Mouse (Mus musculus) embryo, embryonic 10 days (tissue): Measurements from ENCODE around the gene Foxo4.

Experiments used
- DNase-seq: peaks from one replicate; pipeline ENCODE4 v3.0.0-alpha.2; 2015; ENCODE audit warnings: low spot score

Gene Foxo4

DNA sequence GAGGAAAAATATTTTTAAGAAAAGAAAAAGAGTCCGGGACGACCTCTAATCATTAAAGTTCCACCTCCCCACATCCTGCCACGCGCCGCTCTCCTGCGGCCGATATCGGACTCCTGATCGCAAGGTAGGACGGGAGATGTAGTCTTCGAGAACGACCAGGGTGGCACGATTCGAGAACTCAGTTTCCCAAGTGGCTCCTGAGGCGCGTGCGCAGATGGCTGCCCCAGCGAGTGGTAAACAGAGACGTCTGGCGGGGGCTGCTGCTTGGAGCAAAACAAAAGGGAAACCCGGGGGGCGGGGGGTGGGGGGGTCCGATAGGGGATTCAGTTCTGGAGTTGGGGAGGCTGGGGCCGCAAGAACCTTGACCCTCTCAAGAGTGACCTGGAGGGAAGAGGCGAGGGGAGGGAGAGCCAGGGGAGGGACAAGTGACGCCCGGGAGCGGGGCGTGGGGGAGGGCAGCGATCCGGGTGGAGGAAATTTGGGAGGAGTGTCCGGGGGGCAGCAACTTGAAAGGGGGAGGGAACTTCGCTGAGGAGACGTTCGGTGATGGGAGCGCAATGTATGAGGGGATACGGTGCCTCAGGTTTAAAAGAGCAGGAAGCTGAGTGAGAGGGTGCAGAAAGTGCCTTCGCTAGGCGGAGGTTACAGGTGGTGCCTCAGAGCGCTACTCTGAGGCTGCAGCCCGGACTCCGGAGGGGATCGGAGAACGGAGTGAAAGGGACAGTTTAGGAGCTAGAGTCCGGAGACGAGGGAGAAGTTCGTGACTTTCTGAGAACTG is at the start of gene Foxo4:
Foxo4 (plus strand) TSS at position 577 of the 778 bp plus-strand sequence.
- peak; percentile 94 for DNase-seq

DNA sequence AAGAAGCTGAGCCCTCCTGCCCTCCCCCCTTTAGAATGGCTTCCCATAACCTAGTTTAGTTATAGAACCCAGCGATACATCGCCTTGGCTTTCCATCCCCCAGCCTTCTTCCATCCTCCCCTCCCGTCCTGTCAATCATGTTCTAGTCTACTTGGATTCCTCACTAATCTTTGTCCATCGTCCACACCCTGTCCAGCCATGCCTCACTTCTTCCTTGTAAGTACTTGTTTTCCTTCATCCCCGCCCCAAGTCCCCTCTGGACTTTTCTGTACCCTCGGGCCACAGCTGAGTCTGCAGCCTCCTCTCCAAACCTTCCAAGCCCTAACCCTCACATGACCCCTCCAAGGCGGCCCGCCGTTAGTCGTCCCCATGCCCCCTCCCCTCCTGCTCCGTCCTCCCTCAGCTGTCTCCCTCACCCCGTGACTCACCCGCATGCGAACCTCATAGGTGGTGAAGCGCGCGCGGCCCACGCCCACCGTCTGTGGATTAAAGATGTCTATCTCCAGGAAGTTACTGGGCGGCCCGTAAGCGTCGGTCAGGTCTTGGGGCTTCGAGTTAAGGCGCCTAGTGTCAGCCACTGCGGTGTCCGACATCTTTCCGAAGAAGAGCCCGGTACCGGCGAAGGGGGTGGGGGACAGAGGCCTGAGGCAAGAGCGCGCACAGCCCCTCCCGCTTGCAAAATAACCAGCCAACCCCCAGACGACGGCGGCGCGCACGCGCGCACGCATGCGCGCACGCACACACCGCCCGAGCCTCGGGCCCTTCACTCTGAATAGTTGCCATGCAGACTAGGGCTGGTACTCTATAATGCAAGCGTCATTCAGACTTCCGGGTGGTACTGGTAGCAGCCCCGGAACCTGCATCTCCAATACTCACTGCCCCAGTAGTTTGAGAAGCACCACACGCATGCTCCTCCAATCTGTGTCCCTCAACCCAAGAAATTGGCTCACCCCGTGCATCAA is 32.2 kb upstream of the Foxo4 start, which contains the start of gene Snx12:
Snx12 (minus strand) TSS at position 730 of the 962 bp plus-strand sequence.
- DNase-seq = peak; percentile 84

DNA sequence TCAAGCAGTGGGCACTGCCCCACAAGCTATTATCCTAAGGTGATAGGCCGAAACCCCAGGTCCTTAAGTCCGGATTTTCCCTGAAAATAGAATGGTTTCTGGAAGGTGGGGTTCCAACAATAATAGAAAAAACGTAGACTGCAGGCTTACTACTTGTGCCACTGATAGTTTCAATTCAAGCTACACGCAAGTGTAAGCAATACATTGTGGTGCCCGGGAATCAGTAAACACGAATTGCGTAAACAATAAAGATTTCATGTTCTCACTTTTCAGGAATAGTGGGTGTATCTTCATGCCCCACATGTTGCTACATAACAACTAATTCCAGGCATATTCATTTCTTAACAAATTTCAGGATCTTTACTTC is 31.5 kb upstream of the Foxo4 start:
- no peak for DNase-seq

- DNase-seq = no peak
Measured at GRCm38 (mm10) chrX:101245011-101245410, 9.3 kb upstream of the Foxo4 start.

DNA sequence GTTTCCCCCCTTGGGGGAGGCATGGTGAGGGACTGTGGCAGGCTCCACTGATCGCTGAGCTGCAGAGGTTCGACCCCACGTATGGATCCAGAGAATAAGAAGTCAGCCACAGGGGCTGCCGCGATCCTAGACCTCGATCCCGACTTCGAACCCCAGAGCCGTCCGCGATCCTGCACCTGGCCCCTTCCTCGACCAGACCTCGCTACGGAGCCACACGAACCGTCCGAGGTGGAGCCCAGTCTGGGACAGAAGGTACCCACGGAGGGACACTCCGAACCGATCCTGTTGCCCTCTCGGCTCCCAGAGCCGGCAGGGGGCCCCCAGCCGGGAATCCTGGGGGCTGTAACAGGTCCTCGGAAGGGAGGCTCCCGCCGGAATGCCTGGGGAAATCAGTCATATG is 412 bp downstream of the Foxo4 start:
- DNase-seq = peak; percentile 16

GRCm38 (mm10) chrX:101256603-101257002 is 2.3 kb downstream of the Foxo4 start:
- DNase-seq = no peak

- DNase-seq = peak; percentile 60
Measured at GRCm38 (mm10) chrX:101260441-101261325, 6.4 kb downstream of the Foxo4 start.

DNA sequence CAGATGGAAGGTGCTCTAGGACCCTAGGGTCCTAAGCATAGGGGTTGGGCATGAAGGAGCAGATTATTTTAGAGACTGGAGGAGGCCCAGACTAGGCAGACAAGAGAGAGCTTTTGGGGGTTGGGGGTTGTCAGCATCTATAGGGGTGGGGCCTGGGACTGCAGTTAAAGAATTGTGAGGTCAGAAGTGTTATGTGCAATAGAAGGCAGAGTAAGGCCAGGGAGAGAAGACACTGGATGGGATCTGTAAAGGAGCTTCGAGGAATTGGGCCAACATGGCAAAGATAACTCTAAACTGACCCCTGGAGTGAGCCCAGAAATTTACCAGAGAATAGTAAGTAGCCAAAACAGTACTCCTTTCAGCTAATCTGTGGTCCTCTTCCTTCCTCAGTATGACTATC is 9.6 kb downstream of the Foxo4 start, which contains the start of gene Gm614:
Gm614 (minus strand) TSS at position 101 of the 400 bp plus-strand sequence.
- no peak for DNase-seq

- no peak for DNase-seq
Measured at GRCm38 (mm10) chrX:101266631-101267030, 12.3 kb downstream of the Foxo4 start.

DNA sequence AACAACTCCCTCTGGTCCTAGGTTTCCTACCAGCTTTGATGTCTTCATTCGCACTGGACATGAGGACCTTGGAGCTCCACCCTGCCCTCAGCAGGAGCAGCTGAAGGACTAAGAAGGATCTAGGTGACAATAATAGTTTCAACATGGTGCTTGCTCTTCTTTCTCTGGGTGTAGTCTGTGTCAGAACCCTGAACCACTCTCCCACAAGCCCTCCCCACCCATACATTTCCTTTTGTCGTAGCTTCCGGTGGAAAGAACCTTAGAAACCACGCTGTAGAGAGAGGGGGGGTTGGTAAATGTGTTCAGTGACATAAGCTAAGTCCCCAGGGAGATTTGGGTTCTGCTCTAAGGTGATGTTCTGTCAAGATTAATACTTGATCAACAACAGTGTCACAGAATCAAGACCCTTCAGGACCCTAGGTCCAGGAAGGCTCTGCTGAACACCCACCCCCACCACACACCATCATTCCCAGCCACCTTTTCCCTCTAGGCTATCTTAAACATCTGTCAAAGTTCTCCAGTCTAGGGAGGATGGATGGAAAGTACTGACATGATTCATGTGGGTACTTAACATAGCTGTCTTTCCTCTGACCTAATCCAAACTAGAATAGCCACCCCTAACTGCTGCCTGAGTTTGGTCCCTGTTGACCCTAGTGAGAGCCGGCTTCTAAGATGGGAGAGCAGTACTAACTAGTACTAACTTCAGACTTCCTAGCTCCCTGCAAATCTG is 13.9 kb downstream of the Foxo4 start, which contains the start of gene Il2rg:
Il2rg (minus strand) TSS at position 231 of the 730 bp plus-strand sequence.
- DNase-seq = no peak

DNA sequence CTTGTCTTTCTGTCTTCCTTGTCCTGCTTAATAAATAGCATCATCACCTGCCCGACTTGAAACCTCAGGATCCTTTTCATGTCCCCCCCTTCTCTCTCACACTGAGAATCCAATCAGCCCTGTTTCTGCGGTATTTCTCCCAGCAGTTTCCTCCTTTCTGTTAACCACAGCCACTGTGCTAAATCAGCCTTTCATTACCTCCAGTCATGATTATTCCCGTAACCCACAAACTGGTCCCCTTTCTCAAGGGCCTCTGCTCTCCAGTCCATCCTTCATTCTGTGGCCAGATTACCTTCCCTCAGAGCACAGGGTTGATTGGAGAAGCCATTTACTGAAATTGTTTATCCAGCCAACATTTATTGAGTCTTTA is 14.4 kb downstream of the Foxo4 start, which contains the start of gene Gm20489:
Gm20489 (minus strand) TSS at position 269 of the 370 bp plus-strand sequence.
- DNase-seq = no peak

GRCm38 (mm10) chrX:101273410-101273809 is 19.1 kb downstream of the Foxo4 start:
- no peak for DNase-seq

GRCm38 (mm10) chrX:101273875-101274738 is 19.8 kb downstream of the Foxo4 start, which contains the start of gene Med12:
Med12 (plus strand) TSS chrX:101274030.
- peak; percentile 92 for DNase-seq

DNA sequence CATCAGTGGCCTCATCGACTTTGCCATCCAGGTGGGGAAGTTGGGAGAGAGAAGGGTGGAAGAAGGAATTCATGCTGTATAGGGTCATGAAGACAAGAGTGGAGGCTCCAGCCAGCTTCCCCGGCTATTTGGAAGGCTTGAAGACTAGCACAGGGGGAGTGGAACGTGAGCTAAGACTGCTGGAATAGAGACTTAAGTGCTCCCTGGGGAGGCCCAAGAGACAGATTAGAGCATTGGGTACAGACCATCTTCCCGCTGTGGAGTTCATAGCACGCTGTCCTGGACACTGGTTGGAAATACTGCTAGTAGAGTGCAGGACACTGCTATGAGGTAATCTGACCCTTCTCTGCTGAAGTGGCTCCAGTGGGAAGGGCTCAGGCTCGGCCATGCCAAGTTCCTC is 28.5 kb downstream of the Foxo4 start:
- DNase-seq = no peak

DNA sequence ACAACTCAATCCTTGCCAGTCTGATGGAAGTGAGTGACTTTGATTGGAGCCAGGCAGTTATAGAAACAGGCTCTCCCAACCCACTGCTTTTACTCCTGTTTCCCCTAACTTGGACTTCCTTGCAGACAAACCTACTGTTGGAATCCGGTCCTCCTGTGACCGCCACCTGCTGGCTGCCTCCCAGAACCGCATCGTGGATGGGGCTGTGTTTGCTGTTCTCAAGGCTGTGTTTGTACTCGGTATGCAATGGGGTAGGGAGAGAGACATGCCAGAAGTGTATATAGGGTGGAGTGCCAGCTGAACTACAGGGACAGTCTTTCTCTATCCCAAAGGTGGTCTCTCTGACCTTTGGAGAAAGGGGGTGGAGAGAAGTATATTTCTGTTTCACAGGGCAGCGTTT is 31.2 kb downstream of the Foxo4 start:
- DNase-seq = peak; percentile 71

GRCm38 (mm10) chrX:101285953-101286670 is 31.8 kb downstream of the Foxo4 start:
- no peak for DNase-seq

DNA sequence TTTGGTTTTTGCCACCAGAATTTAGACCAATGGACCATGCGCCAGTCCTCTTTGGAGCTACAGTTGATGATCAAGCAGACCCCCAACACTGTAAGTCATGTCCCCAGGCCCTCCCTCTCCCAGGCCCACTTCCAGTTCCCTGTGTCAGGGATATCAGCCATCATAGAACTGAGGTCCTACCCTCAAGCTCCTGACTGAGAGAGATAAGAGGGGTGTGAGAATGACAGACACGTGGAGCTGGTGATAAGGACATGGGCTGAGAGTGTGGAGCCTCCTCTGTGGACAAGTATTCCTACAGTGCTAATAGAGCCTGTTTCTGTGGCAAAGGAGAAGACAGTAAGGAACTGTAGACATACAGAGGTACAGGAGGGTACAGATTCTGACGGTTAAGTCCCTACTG is 33.2 kb downstream of the Foxo4 start:
- no peak for DNase-seq

DNA sequence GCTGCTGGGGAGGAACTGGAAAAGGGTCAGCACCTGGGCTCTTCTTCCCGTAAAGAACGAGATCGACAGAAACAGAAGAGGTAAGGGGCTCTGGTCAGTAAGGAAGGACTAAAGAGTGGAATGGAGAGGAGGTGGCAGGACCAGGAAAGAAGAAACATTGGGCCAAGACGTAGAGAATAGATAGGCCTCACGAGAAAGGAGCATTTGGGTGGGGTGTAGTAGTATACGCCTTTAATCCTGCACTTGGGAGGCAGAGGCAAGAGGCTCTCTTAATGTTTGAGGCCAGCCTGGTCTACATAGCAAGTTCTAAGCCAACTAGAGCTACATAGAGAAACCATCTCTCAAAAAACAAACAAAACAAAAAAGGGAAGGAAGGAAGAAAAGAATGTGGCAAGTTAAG is 34.1 kb downstream of the Foxo4 start:
- DNase-seq = no peak

DNA sequence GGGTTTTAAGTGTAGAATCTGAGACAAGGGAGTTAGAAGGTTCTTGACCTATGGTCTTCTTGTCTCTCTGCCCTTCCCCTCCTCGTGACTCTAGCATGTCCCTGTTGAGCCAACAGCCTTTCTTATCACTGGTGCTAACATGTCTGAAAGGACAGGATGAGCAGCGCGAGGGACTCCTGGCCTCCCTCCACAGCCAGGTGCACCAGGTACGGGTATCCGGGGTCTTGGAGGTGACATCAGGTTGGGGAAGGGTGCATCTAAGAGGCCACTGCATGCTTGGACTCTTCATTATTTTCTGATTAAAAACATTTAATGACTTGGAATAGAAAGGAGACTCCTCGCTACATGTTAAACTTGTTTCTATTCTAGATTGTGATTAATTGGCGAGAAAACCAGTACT is 34.7 kb downstream of the Foxo4 start:
- DNase-seq = no peak
